7 mouse cellular contexts compared by ENCODE assay signal in the genomic region with DNA sequence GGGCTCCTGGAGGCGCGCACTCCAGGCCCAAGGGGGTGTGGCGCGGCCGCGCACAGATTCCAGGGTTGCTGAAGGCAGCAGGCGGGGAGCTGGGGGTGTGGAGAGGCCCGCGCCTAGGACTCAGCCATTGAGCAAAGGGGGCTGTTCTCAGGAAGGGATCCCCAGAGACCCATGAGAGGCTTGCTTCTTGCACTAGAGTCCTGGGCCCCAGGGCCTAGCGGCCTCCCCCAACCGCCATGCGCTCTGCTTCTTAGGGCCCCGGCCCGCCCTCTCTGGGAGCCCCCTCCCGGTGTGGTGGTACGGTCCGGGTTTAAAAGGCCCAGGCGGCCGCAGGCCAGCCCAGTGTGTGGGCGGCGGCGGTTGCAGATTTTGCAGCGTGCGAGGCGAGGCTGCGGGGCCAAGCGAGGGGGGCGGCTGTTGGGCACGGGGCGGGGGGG. TPM values are rescaled to one million over a fixed set of nuclear protein-coding genes. Genes with fewer than 3 reads are reported as not detected.
DNase-seq lines count a peak whose midpoint lies in the region; ATAC-seq and TF ChIP-seq lines count a peak whose summit lies in the region.

A gene (plus strand): TSS at position 342 of the 437 bp plus-strand sequence.

- no peak for TF ChIP-seq CTCF in cortical plate, adult 2 months (IDR thresholded peaks at IDR 0.05; ENCODE audit: extremely low read depth, insufficient read depth, low read length)

- no peak within 1 kb of the TSS for H3K27ac ChIP-seq in cortical plate, adult 2 months (ENCODE audit: insufficient read depth, low read length)

- no peaks in the 10 kb centered on the region for H3K4me1 ChIP-seq in cortical plate, adult 2 months (ENCODE audit: control insufficient read depth, insufficient read depth, low read length)

- TF ChIP-seq POLR2A in cortical plate, adult 2 months (IDR thresholded peaks at IDR 0.05; ENCODE audit: extremely low read depth, insufficient read depth, low read length) = 0 out of 2 replicates have a peak, but pooled peaks have one; percentile 17

- peak; percentile 79 to 92 for DNase-seq in adrenal gland, adult (ENCODE audit: inconsistent age in 2 of 2, low spot score in 1 of 2)
- DNase-seq in gastrocnemius, postnatal 10 days = peak; percentile 67
- peak; percentile 72 for DNase-seq in induced T-regulatory cell, adult 2 months (ENCODE audit: low read depth)
- DNase-seq in left cerebral cortex, postnatal 14 days (ENCODE audit: low spot score in 2 of 2) = peak; percentile 28 to 49
- peak; percentile 57 for DNase-seq in right cerebral cortex, postnatal 25 days

- peak within 1 kb of the TSS; percentile 43 for H3K4me3 ChIP-seq in cortical plate, adult 2 months (ENCODE audit: insufficient read depth, low read length)

- intact Hi-C loops in left cerebral cortex, postnatal 14 days (cut with DNase I) = no loop called here

- ATAC-seq in megakaryocyte-erythroid progenitor cell, adult 5-6 weeks (replicated peaks; ENCODE audit: low FRiP score, low TSS enrichment, poor library complexity, severe bottlenecking) = peak; percentile 94

RNA-seq across cellular contexts. Expression of the gene that starts here (rescaled TPM):
- polyA plus RNA-seq in cortical plate, adult 2 months (2012; rRNA removed) = 39.9 and 44.7 TPM in 2 replicates
- total RNA-seq in gastrocnemius, postnatal 10 days (2021) = 1 to 10 TPM; 2.5 to 5.8 TPM
- total RNA-seq in left cerebral cortex, postnatal 14 days (2021) = 10 to 100 TPM; 33.3 to 33.8 TPM
- total RNA-seq in megakaryocyte-erythroid progenitor cell, adult 5-6 weeks (2014; fragmentation: Nextera tagmentation) = 3.9 and 14.8 TPM in 2 replicates
- 0.80 TPM in 2 replicates for total RNA-seq in megakaryocyte-erythroid progenitor cell, adult 5-6 weeks (2017)
